Mouse (Mus musculus) hematopoietic stem cell, adult 5-6 weeks (primary cell): ENCODE data around the gene Rnf187. TPM values are rescaled to one million over a fixed set of nuclear protein-coding genes. Genes with fewer than 3 reads are reported as not detected.

Experiments used
- ATAC-seq, 2 experiments: fragments of 125-278 bp in 1 of 2; replicated peaks in 1 of 2; 2 replicates each; pipeline ENCODE4 v1.8.0; 2016 to 2017; ENCODE audit warnings: inconsistent platforms in 2 of 2, mild to moderate bottlenecking in 2 of 2, moderate number of reproducible peaks in 2 of 2, low read depth in 1 of 2, moderate TSS enrichment in 1 of 2; ENCODE audit not compliant: low FRiP score in 2 of 2, poor library complexity in 2 of 2, severe bottlenecking in 2 of 2, insufficient read depth in 1 of 2, low TSS enrichment in 1 of 2
- total RNA-seq: library from RNA; stranded (forward); fragments of 172-1452, 232-1000 nt; gene quantifications from 2 replicates; pipeline ENCODE4 v1.2.3, GENCODE M21; 2017

Gene Rnf187
- total RNA-seq, 1 experiment from 2014 or later, result 83.1 TPM

GRCm38 (mm10) chr11:58926651-58927050, 12.1 kb downstream of the Rnf187 start:
- no peak for ATAC-seq

GRCm38 (mm10) chr11:58922420-58922819, 16.3 kb downstream of the Rnf187 start:
- no peak for ATAC-seq

GRCm38 (mm10) chr11:58918759-58919158, 20.0 kb downstream of the Rnf187 start:
- no peak for ATAC-seq

GRCm38 (mm10) chr11:58917745-58918366, 20.9 kb downstream of the Rnf187 start, which contains the start of gene Btnl10:
Btnl10 (plus strand) TSS chr11:58917908.
- ATAC-seq, result no peak; a peak in 1 of 4 replicates

GRCm38 (mm10) chr11:58916879-58917744, 21.6 kb downstream of the Rnf187 start:
- peak; percentile 60 to 65; a peak in 3 of 4 replicates for ATAC-seq

- ATAC-seq, result peak; percentile 18 to 34; a peak in 2 of 4 replicates
Measured at GRCm38 (mm10) chr11:58914461-58915028, 24.2 kb downstream of the Rnf187 start.

- ATAC-seq, result no peak
Measured at GRCm38 (mm10) chr11:58913776-58914175, 24.9 kb downstream of the Rnf187 start.

- 0 out of 4 replicates have a peak, but pooled peaks of 1 of the 2 experiments have one; percentile 29 for ATAC-seq
Measured at GRCm38 (mm10) chr11:58904838-58905237, 33.9 kb downstream of the Rnf187 start.

GRCm38 (mm10) chr11:58904410-58904718, 34.4 kb downstream of the Rnf187 start:
- no peak for ATAC-seq

GRCm38 (mm10) chr11:58903511-58904409, 35.0 kb downstream of the Rnf187 start, which contains the start of gene Zfp39:
Zfp39 (minus strand) TSS chr11:58904225.
- peak; percentile 95 to 98 for ATAC-seq

- no peak for ATAC-seq
Measured at GRCm38 (mm10) chr11:58901080-58901479, 37.6 kb downstream of the Rnf187 start.

- no peak for ATAC-seq
Measured at GRCm38 (mm10) chr11:58897485-58897884, 41.2 kb downstream of the Rnf187 start.

GRCm38 (mm10) chr11:58894456-58894855, 44.3 kb downstream of the Rnf187 start:
- ATAC-seq, result no peak

- no peak for ATAC-seq
Measured at GRCm38 (mm10) chr11:58890511-58890910, 48.2 kb downstream of the Rnf187 start.

- no peak for ATAC-seq
Measured at GRCm38 (mm10) chr11:58883756-58884155, 55.0 kb downstream of the Rnf187 start.
